Mouse (Mus musculus) bone marrow macrophage, adult 2 months (primary cell): Measurements from ENCODE around the gene Apoh.

Experiments
- CTCF ChIP-seq: IDR thresholded peaks from 2 replicates; pipeline ENCODE4 v1.5.1; 2012; ENCODE audit warnings: low read depth, mild to moderate bottlenecking, low read length, moderate library complexity
- POLR2A ChIP-seq: IDR thresholded peaks from 2 replicates; pipeline ENCODE4 v1.6.1; 2012; ENCODE audit warnings: mild to moderate bottlenecking, low read depth, low read length, borderline replicate concordance

DNA sequence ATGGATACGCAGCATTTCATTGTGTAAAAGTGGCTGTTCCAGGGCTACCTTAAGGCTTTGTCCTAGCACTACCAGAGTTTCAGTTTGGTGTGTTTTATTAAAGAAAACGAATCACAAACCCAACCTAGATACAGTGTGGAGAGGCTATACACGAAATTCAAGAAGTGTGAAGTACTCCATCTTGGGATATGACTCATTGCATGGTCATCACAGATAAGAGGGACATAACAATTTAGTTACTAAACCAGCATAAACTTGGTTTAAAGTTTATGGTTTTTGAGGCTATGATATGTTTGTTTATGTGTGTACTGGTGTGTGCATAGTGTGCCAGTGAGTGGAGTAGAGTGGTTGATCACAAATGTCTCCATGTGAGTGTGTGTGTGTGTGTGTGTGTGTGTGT is 116.4 kb downstream of the Apoh start:
- no peak for TF ChIP-seq POLR2A
- TF ChIP-seq CTCF = no peak
